Mouse (Mus musculus): Measurements from ENCODE around the gene Sh2d3c.

The Sh2d3c gene

DNA sequence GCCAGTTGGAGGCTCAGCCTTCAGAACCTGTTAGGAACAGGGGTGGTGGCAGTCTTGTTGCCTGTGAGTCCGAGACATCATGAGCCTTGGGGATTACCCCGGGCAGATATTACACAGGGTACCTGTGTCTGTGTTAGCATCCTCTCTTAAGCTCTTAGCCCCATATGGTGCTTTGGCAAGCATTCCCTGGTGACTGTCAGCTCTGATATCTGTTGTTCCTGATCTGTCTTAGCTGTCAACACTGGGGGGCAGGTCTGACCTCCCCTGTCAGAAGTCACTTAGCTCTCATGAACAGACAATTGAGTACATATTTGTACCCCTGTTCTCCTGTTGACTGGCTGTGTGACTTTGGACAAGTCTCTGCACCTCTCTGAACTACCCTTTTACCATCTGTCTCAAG is 38.1 kb downstream of the Sh2d3c start:
- peak; percentile 31 for DNase-seq

DNA sequence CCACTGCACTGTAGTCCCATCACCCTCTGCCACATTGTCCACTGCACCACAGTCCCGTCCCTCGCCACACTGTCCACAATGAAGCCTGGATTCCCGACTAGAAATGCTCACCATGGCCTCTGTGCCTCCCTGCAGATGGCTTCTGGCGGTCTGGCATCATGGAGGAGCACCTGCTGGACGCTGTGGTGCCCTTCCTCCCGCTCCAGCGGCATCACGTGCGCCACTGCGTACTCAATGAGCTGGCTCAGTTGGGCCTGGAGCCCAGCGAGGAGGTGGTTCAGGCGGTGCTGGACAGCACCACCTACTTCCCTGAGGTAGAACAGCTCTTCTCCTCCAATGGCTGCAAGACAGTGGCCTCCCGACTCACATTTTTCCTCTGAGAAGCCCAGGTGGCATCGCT is 40.5 kb downstream of the Sh2d3c start:
- DNase-seq, result no peak

DNA sequence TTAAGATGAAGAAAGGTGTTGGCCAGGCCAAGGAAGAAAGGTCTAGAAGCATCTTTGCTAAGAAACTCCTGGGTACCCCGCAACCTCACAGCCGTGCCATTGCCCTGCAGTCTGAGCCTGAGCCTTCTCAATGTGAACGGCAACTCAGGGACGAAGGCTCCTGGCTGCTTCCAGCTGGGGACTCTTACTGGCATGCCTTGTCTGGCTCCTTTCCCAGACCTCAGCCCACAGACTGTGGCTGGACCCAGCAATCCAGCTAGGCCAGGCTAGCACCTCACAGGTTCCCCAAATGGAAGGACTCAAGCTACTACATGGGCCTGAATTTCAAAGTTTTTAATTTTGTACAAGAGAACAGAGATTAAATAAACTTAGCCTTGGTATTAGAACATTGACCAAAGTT is 41.0 kb downstream of the Sh2d3c start:
- no peak for DNase-seq

GRCm38 (mm10) chr2:32763353-32763752 is 42.5 kb downstream of the Sh2d3c start:
- DNase-seq, result no peak

- peak; percentile 27 for DNase-seq
Measured at GRCm38 (mm10) chr2:32767241-32767640, 46.4 kb downstream of the Sh2d3c start.

DNA sequence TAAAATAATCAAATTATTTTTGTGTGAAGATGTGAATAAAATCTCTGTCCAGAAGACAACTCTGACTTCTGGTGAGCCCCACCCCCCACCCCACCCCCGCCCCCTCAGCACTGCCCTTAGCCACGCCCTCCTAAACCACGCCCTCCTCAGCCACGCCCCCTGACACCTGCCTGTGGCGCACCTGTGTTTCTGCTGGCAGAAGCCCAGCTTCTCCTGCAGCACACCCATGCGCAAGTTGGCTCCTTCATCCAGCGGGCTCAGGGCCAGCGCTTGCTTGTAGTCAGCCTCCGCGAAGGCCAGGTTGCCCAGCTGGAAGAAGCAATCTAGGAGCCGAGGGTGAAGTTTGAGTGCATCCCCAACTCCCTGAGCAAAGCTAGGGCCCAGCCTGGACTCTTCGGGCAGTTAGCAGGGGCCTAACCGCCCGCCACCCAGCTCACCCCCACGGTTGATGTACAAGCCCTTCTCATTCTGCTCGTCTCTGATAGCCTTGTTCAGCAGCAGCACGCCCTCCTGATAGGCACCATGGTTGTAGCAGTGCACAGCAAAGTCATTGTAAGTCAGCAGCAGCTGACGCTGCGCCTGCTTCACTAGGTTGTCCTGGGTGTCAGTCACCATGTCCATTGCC is 47.9 kb downstream of the Sh2d3c start:
- no peak for DNase-seq

DNA sequence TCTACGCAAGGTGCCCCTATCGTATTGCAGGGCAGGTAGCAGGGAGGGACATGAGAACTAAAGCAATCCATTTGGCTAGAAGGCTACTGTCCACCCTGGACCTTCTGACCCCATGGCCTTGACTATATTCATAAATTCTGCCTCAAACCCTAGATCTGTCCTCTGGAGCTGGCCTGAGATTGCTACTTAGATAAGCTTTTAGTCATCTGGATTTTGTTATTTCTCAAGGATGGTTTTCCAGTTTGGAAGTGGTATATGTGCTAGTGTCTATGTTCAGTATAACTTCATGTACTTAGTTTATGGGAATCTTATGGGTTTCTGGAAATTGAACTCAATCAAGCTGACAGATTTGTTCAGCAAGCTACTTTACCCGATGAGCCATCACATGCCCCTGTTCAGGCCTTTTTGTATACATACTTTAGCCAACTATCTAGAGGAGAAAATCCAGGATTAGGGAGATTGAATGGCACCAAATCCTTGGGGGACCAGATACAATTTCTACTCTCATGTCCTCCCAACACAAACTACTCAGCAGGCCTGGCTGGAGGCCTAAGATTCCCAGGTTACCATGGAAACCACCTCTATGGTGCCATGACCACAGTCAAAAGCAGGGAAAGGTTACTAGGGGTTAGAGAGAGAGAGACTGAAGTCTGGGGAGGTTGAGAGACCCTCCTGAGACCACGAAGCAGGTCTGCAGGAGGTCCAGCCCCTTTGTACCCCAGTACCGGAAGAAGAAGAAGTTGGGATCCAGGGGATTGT is 48.7 kb downstream of the Sh2d3c start:
- DNase-seq, result no peak

DNA sequence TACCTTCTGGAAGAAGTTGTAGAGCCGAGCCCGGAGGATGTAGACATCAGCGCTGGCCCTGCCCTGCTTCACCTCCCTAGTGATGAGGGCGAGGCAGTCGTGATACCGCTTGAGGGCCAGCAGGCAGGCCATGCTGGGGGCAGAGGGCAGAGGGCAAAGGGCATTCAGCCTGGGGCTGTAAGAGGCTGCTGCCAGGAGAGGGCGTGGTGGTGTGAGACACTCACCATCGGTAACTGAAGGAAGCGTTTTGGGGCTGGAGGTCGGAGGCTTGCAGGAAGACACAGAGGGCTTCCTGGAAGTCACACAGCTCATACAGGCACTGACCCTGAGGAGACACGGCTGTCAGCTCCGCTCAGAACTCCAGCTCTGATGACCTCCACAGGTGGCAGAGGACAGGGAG is 51.0 kb downstream of the Sh2d3c start:
- no peak for DNase-seq

- no peak for DNase-seq
Measured at GRCm38 (mm10) chr2:32772626-32773279, 51.9 kb downstream of the Sh2d3c start.

GRCm38 (mm10) chr2:32775359-32776074 is 54.7 kb downstream of the Sh2d3c start, which contains the start of the genes Ttc16 and Ptrh1:
Gene Ttc16, minus strand, starts transcription at chr2:32775633.
Gene Ptrh1, plus strand, starts transcription at chr2:32775786.
- DNase-seq, result peak; percentile 99

DNA sequence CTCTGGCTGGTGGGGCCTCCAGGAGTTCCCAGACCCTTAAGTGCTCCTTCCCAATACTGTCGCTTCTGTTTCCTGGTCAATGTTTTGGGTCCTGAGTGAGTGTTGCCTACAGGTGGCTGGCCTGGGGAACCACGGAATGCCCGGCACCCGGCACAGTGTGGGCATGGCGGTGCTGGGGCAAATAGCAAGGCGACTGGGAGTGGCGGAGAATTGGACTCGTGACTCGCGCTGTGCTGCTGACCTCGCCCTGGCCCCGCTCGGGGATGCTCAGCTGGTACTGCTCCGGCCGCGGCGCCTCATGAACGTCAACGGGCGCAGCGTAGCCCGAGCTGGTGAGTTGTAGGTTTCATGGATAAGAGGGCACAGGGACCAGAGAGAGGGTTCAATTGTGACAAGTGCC is 55.3 kb downstream of the Sh2d3c start:
- no peak for DNase-seq

DNA sequence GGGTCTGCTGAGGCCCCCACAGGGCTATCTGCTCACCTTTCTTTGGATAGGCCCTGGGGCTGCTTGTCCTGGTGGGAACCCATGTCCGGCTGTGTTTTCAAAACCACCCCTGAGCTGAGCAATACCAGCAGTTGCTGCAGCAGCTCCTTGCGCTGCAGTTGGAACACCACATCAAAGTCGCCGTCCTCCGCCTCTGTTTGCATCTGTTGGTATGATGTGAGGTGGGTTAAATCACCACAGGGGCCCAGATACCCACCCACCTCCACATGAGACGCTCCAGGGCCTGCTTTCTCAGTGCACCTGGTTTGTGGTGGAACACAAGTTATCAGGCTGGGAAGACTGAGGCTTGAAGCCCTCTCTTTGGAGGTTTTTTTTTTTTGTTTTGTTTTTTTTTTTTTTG is 57.2 kb downstream of the Sh2d3c start:
- no peak for DNase-seq

DNA sequence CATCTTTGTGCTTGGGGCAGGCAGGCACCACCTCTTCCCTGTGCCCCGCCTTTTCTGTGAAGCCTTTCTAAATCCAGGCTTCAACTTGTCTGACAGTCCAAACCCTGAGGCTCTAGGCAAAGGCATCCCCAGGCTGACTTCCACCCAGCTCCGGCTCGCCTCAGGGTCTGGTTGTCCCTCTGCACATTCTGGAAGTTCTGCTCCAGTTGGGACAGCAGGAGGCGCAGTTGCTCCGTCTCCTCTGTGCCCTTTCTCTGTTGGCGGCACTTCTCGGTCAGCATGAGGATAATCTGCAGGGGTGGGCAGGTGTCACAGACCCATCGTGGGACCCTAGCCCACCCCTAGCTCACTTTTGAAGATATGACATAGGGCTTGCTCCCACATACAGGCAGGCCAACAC is 58.3 kb downstream of the Sh2d3c start:
- peak; percentile 79 for DNase-seq

DNA sequence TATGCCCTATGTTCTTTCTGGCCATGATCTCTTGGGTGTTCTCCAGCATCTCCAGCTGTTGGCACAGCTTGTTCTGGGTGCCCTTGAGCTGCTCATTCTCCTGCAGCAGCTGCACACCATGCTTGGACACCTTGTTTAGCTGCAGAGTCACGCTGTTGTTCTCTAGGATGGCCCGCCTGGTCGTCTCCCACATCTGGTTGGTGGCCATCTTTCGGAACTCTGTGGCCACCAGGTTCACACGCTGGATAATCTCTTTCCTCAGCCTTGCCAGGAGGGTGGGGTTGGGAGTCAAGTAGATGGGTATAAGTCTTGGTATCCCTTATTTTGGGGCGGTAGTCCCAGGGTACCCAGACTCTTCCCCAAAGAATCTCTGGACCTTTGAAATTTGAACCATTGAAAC is 58.9 kb downstream of the Sh2d3c start:
- no peak for DNase-seq

DNA sequence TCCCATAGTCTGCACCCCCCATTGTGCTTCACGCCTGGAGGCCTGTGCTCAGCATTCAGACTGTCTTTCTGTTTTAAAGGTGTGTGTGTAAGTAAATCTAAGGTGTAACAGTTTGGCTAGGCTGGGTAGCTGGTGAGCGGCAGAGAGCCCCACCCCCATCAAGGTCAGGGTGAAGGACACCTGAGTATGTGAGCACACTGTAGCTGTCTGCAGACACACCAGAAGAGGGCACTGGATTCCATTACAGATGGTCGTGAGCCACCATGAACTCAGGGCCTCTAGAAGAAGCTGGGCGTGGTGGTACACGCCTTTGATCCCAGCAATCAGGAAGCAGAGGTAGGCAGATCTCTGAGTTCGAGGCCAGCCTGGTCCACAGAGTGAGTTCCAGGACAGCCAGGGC is 60.9 kb downstream of the Sh2d3c start:
- DNase-seq, result no peak

DNA sequence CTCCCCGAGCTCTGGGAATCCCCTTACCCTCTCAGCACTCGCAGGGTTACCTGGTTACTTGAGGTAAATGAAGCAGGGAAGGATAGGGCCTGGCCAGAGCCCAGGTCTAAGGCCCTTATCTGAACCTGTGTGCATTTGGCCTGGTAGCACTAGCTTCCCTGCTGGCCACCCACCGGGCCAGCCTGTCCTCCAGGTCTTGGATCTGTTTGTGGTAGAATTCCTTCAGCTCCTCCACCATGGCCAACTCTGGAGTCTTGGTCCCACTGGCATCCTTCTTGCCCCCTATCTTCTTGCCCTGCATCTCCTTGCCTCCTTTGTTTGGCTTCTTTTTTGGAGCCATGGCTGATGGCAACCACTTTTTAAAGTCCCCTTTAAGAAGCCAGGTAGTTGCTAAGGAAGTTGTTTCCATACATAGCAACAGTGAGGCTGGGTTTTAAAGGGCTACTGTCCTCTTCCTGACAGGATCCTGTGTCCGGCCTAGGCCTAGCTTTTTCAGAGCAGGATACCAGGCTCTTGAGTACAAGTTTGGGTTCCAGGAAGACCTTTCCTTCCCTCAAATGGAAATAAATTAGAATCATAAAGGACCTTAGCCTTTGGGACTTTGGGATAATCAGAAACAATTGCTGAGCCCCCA is 63.3 kb downstream of the Sh2d3c start, which contains the start of gene Cfap157:
Cfap157 (minus strand) TSS at position 381 of the 634 bp plus-strand sequence.
- DNase-seq, result peak; percentile 19

- DNase-seq, result peak; percentile 67
Measured at GRCm38 (mm10) chr2:32787176-32787575, 66.3 kb downstream of the Sh2d3c start.

GRCm38 (mm10) chr2:32788581-32788980 is 67.7 kb downstream of the Sh2d3c start:
- no peak for DNase-seq

DNA sequence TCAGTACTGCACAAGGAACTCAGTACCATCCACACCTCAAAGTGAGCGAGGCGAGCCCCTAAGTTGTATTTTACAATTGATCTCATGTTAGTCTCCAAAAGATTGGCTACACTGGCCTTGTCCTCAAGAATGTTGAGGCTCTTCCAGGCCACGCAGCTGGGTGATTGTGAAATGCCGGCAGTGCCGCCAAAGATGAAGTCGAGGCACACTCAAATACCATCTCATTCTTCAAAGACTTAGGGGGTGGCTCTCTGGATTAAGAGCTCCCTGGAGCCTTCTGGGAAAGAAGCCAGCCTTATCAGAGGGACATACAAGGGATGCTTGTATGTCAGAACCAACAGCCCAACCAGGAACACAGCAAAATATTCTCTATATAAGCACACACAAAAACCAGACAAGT is 70.4 kb downstream of the Sh2d3c start:
- no peak for DNase-seq

- no peak for DNase-seq
Measured at GRCm38 (mm10) chr2:32795748-32796418, 75.0 kb downstream of the Sh2d3c start.

DNA sequence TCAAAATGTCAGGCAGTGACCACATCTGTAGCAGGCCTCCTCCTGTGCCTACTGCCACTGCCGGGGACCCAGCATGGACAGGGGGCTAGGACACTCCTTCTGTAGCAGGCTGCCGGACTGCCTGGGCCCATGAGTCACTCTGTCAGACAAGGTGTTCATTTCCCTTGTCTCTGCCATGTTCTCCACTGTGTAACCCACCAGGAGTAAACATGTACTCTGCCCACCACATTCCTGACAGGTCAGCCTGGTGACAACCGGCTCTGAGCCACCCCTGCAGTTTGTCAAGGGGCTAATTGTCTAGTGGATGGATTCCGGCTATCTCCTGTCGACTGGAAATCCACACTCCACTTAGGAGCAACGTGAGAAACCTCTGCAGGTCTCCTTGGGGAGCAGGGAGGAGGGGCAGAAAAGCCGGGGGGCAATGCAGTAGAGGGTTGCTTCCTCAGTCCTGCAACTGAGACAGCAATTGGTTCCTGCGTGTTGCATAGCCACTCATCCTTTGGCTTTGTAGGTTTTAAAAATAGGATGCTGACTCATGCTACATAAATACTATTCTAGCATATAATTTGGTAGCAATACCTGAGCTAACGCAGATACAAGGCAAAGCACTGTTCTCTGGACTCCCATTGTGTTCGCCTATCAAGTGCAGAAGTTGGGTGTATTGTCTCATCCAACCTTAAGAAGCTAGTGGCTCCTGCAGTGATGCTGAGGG is 77.6 kb downstream of the Sh2d3c start:
- no peak for DNase-seq

Data from retina, postnatal 1 day (tissue).